ENCODE assay signal across 9 mouse cellular contexts in genomic region chr5:99669971-99670571, GRCm38 (mm10). TPM values are rescaled to one million over a fixed set of nuclear protein-coding genes. Genes with fewer than 3 reads are reported as not detected.
A peak's percentile ranks its signal among the peaks of the same experiment; 100 is the strongest.
DNase-seq lines count a peak whose midpoint lies in the region; ATAC-seq and TF ChIP-seq lines count a peak whose summit lies in the region.
"Had no signal": no experiment of that assay in that cellular context is flagged by ENCODE, and none has a peak within 500 bp of the region (broad histone marks: within the 10 kb centered on the region; RNA-seq: fewer than 3 reads in every experiment).

No protein-coding gene starts in this region.

- H3K27ac ChIP-seq in hindbrain, embryonic 14.5 days = peak overlapping the region; percentile 43; the same call in 1 of the 2 replicates
- no peak overlapping the region for H3K27ac ChIP-seq in liver, embryonic 16.5 days (ENCODE audit: low read length)
- H3K27ac ChIP-seq in layer of hippocampus, adult 2 months = no peak overlapping the region
- H3K27ac ChIP-seq: forebrain, embryonic 15.5 days had no signal

- peak; percentile 9 for DNase-seq in embryo, embryonic 9.5 days (ENCODE audit: extremely low spot score)
- DNase-seq in embryo, embryonic 10.5 days (ENCODE audit: low spot score) = no peak
- DNase-seq in brain, embryonic 14.5 days (ENCODE audit: low read depth) = peak; percentile 58
- no peak for DNase-seq in hindbrain, embryonic 14.5 days (ENCODE audit: low spot score)
- no peak for DNase-seq in layer of hippocampus, adult 2 months (ENCODE audit: low spot score in 2 of 2)
- DNase-seq in T-cell, adult 2 months (ENCODE audit: low spot score) = no peak
- no peak for DNase-seq in natural killer cell, adult 2 months (ENCODE audit: low spot score in 2 of 2)

- H3K4me3 ChIP-seq in hindbrain, embryonic 14.5 days (replicated peaks; ENCODE audit: low read length) = no peak overlapping the region
- H3K4me3 ChIP-seq in liver, embryonic 16.5 days (ENCODE audit: low read depth, low read length) = no peak overlapping the region
- H3K4me3 ChIP-seq in layer of hippocampus, adult 2 months = no peak overlapping the region
- H3K4me3 ChIP-seq: forebrain, embryonic 15.5 days had no signal

- H3K36me3 ChIP-seq in hindbrain, embryonic 14.5 days (replicated peaks; ENCODE audit: control insufficient read depth, insufficient read depth) = no peaks in the 10 kb centered on the region
- no peaks in the 10 kb centered on the region for H3K36me3 ChIP-seq in liver, embryonic 16.5 days (ENCODE audit: control insufficient read depth, insufficient read depth)
- H3K36me3 ChIP-seq: forebrain, embryonic 15.5 days had no signal

- H3K27me3 ChIP-seq in hindbrain, embryonic 14.5 days (ENCODE audit: control insufficient read depth, insufficient read depth, low read length) = no peaks in the 10 kb centered on the region
- no peaks in the 10 kb centered on the region for H3K27me3 ChIP-seq in liver, embryonic 16.5 days (ENCODE audit: control insufficient read depth, insufficient read depth, low read depth, low read length)
- H3K27me3 ChIP-seq: forebrain, embryonic 15.5 days had no signal

- no peak for TF ChIP-seq POLR2A in brain, embryonic 14.5 days (IDR thresholded peaks at IDR 0.05; ENCODE audit: borderline replicate concordance, extremely low read depth, insufficient read depth, insufficient read length, poor library complexity, severe bottlenecking)

- peak; percentile 46; the same call in 1 of the 2 replicates for ATAC-seq in hindbrain, embryonic 14.5 days (ENCODE audit: low FRiP score)
- ATAC-seq in liver, embryonic 16.5 days (ENCODE audit: low read depth) = peak; percentile 53
- ATAC-seq: forebrain, embryonic 15.5 days had no signal

- no peak for TF ChIP-seq CTCF in brain, embryonic 14.5 days (IDR thresholded peaks at IDR 0.05; ENCODE audit: borderline replicate concordance, extremely low read depth, insufficient read depth, insufficient read length)
- TF ChIP-seq CTCF in layer of hippocampus, adult 2 months (conservative IDR thresholded peaks at IDR 0.05) = no peak

- H3K9me3 ChIP-seq in hindbrain, embryonic 14.5 days (ENCODE audit: control insufficient read depth, low read length) = 0 out of 2 replicates have a peak, but pooled peaks cover 3% of the 10 kb centered on the region
- no peaks in the 10 kb centered on the region for H3K9me3 ChIP-seq in liver, embryonic 16.5 days (replicated peaks; ENCODE audit: control insufficient read depth, low read length)
- H3K9me3 ChIP-seq: forebrain, embryonic 15.5 days had no signal

- 58% methylated on average over 9 of the region's 9 CpGs for WGBS in hindbrain, embryonic 14.5 days
- 32% methylated on average over 9 of the region's 9 CpGs for WGBS in liver, embryonic 16.5 days (ENCODE audit: insufficient replicate concordance)

- no peak overlapping the region for H3K4me2 ChIP-seq in hindbrain, embryonic 14.5 days (replicated peaks)
- no peak overlapping the region for H3K4me2 ChIP-seq in liver, embryonic 16.5 days (ENCODE audit: low read depth, low read length)
- H3K4me2 ChIP-seq: forebrain, embryonic 15.5 days had no signal

- no peaks in the 10 kb centered on the region; the same call in 1 of the 2 replicates for H3K4me1 ChIP-seq in hindbrain, embryonic 14.5 days (replicated peaks; ENCODE audit: control insufficient read depth, insufficient read depth, low read length)
- H3K4me1 ChIP-seq in liver, embryonic 16.5 days (ENCODE audit: control insufficient read depth, low read depth, low read length) = no peaks in the 10 kb centered on the region

- H3K9ac ChIP-seq in hindbrain, embryonic 14.5 days = no peak overlapping the region
- no peak overlapping the region for H3K9ac ChIP-seq in liver, embryonic 16.5 days (ENCODE audit: low read depth, low read length)
- H3K9ac ChIP-seq: forebrain, embryonic 15.5 days had no signal

RNA-seq across cellular contexts. Expression of gene Rasgef1b, which starts 58.8 kb away (rescaled TPM):
- polyA plus RNA-seq in brain, embryonic 14.5 days (2012; rRNA removed) = 37.4 and 42.7 TPM in 2 replicates
- 47.5 and 51.5 TPM in 2 replicates for polyA plus RNA-seq in hindbrain, embryonic 14.5 days (2014; fragmentation: Nextera tagmentation; extraction: Ambion mirVana)
- 11.2 and 11.5 TPM in 2 replicates for polyA plus RNA-seq in liver, embryonic 16.5 days (2015; fragmentation: Nextera tagmentation; extraction: Ambion mirVana)
- 10 to 100 TPM; 11.1 to 11.9 TPM for total RNA-seq in layer of hippocampus, adult 2 months (2021)

Comparison
In these comparisons a context has a peak if more than half of its experiments do, and no peak if none do; other contexts are left out.
1. DNase-seq: peak in embryo, embryonic 9.5 days (single experiment) and brain, embryonic 14.5 days (single experiment); none in embryo, embryonic 10.5 days (single experiment), hindbrain, embryonic 14.5 days (single experiment), layer of hippocampus, adult 2 months (0 of 2), T-cell, adult 2 months (single experiment) and natural killer cell, adult 2 months (0 of 2).